Mouse (Mus musculus): ENCODE results near the gene 2310057M21Rik.

DNA sequence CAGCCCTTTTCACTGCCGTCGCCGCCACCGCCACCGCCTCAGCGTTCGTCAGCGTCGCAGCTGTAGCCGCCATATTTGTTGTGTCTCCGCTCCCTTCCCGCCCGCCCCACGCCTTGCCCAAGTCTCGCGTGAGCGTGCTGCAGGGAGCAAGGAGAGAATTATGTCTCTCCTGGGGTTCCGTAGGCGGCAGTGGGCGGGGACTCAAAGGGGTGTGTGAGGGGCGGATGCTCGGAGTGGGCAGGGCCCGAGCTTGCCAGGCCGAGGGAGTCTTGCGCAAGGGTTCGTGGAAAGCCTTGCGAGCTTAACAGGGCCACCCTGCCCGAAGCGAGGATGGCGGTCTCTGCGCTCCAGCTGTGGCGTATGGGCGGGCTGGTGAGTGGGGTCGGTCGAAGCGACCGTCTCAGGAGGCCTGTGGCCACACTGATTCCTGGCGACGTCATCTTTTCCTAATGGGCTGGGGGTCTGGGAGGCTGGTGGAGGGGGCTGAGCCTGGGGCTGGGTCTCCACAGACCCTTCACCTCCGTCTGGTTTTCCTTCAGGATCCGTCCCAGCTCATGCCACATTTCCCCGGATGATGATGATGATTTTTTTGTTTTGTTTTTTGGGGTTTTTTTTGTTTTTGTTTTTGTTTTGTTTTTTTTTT is 48.0 kb upstream of the 2310057M21Rik start, which contains the start of the genes Ikzf5 and Acadsb:
- TF ChIP-seq CTCF (IDR thresholded peaks at IDR 0.05; ENCODE audit: control insufficient read depth, insufficient read depth, insufficient replicate concordance, low read depth, low read length) (no peak), POLR2A (IDR thresholded peaks at IDR 0.05; ENCODE audit: control insufficient read depth, low read depth, low read length) (peak; percentile 82)
